Mouse (Mus musculus) erythroblast, embryonic 14.5 days (primary cell): ENCODE measurements around the gene Pcdh8. TPM values are rescaled to one million over a fixed set of nuclear protein-coding genes. Genes with fewer than 3 reads are reported as not detected.

Source experiments
- H3K27me3 ChIP-seq: 2 replicates; pipeline ENCODE4 v1.6.1; 2012; ENCODE audit warnings: inconsistent platforms; ENCODE audit not compliant: control insufficient read depth
- H3K36me3 ChIP-seq: 2 replicates; pipeline ENCODE4 v1.6.1; 2012; ENCODE audit warnings: mild to moderate bottlenecking, inconsistent platforms; ENCODE audit not compliant: control insufficient read depth
- H3K4me1 ChIP-seq: 2 replicates; pipeline ENCODE4 v1.6.1; 2012; ENCODE audit warnings: inconsistent platforms; ENCODE audit not compliant: control insufficient read depth
- H3K4me3 ChIP-seq: replicated peaks from 2 replicates; pipeline ENCODE3; 2012; ENCODE audit warnings: moderate library complexity, mild to moderate bottlenecking, inconsistent platforms
- H3K9me3 ChIP-seq: 2 replicates; pipeline ENCODE4 v1.6.1; 2012; ENCODE audit warnings: low read length, inconsistent platforms, mixed read lengths; ENCODE audit not compliant: control insufficient read depth
- GATA1 ChIP-seq: IDR thresholded peaks from 2 replicates; pipeline ENCODE4 v1.6.1; 2012; ENCODE audit warnings: low read length, inconsistent platforms, mixed read lengths
- TAL1 ChIP-seq: IDR thresholded peaks from 3 replicates; pipeline ENCODE4 v1.6.1; 2012; ENCODE audit warnings: low read length, inconsistent platforms, mixed read lengths
- polyA plus RNA-seq: library from polyadenylated mRNA; stranded (reverse); fragments of >175 nt; gene quantifications from 2 replicates; pipeline ENCODE4 v1.2.3, GENCODE M21; 2012

Pcdh8 gene
- polyA plus RNA-seq, 1 experiment: not detected

GRCm38 (mm10) chr14:79765196-79765765 lies 5.8 kb downstream of the Pcdh8 start:
- H3K27me3 ChIP-seq: peaks cover 33% of the 10 kb centered on the region
- no peak for TF ChIP-seq GATA1
- no peak for TF ChIP-seq TAL1
- peaks cover 16% of the 10 kb centered on the region for H3K9me3 ChIP-seq

GRCm38 (mm10) chr14:79754601-79755222 lies 16.4 kb downstream of the Pcdh8 start:
- Histone ChIP-seq H3K4me1 (no peaks in the 10 kb centered on the region), H3K9me3 (no peaks in the 10 kb centered on the region), H3K4me3 (no peak overlapping the region), H3K36me3 (no peaks in the 10 kb centered on the region), H3K27me3 (no peaks in the 10 kb centered on the region)
- TF ChIP-seq TAL1 (no peak), GATA1 (no peak)

More at GRCm38 (mm10) chr14:79765196-79765765, 5.8 kb downstream of the Pcdh8 start:
- Histone ChIP-seq H3K4me1 (no peaks in the 10 kb centered on the region; the same call in 1 of the 2 replicates), H3K36me3 (no peaks in the 10 kb centered on the region), H3K4me3 (no peak overlapping the region)

GRCm38 (mm10) chr14:79754157-79754556 lies 17.0 kb downstream of the Pcdh8 start:
- Histone ChIP-seq H3K27me3 (no peaks in the 10 kb centered on the region), H3K4me1 (no peaks in the 10 kb centered on the region), H3K36me3 (no peaks in the 10 kb centered on the region), H3K4me3 (no peak overlapping the region), H3K9me3 (no peaks in the 10 kb centered on the region)
- TF ChIP-seq TAL1 (no peak), GATA1 (no peak)

GRCm38 (mm10) chr14:79753733-79754132 lies 17.4 kb downstream of the Pcdh8 start:
- TF ChIP-seq TAL1 (no peak), GATA1 (no peak)
- no peaks in the 10 kb centered on the region for H3K9me3 ChIP-seq
- no peaks in the 10 kb centered on the region for H3K27me3 ChIP-seq
- no peaks in the 10 kb centered on the region for H3K36me3 ChIP-seq
- H3K4me3 ChIP-seq: no peak overlapping the region
- no peaks in the 10 kb centered on the region for H3K4me1 ChIP-seq

GRCm38 (mm10) chr14:79740515-79740914 lies 30.6 kb downstream of the Pcdh8 start:
- TF ChIP-seq TAL1 (no peak), GATA1 (no peak)
- Histone ChIP-seq H3K4me3 (no peak overlapping the region), H3K4me1 (no peaks in the 10 kb centered on the region), H3K27me3 (no peaks in the 10 kb centered on the region), H3K36me3 (no peaks in the 10 kb centered on the region), H3K9me3 (no peaks in the 10 kb centered on the region; the same call in 1 of the 2 replicates)

- H3K36me3 ChIP-seq: no peaks in the 10 kb centered on the region
- no peak for TF ChIP-seq TAL1
- TF ChIP-seq GATA1: no peak
- no peaks in the 10 kb centered on the region for H3K4me1 ChIP-seq
- H3K4me3 ChIP-seq: no peak overlapping the region
- peaks cover 4% of the 10 kb centered on the region; the same call in 1 of the 2 replicates for H3K9me3 ChIP-seq
- H3K27me3 ChIP-seq: no peaks in the 10 kb centered on the region
These were observed 32.7 kb downstream of the Pcdh8 start for GRCm38 (mm10) chr14:79738441-79738840.

GRCm38 (mm10) chr14:79737642-79738379 lies 33.3 kb downstream of the Pcdh8 start:
- TF ChIP-seq TAL1 (no peak), GATA1 (no peak)
- H3K4me3 ChIP-seq: no peak overlapping the region

GRCm38 (mm10) chr14:79736781-79737180 lies 34.3 kb downstream of the Pcdh8 start:
- Histone ChIP-seq H3K4me1 (no peaks in the 10 kb centered on the region), H3K9me3 (peaks cover 4% of the 10 kb centered on the region; the same call in 1 of the 2 replicates), H3K27me3 (no peaks in the 10 kb centered on the region), H3K36me3 (no peaks in the 10 kb centered on the region), H3K4me3 (no peak overlapping the region)
- TF ChIP-seq GATA1 (no peak), TAL1 (no peak)

More at GRCm38 (mm10) chr14:79737642-79738379, 33.3 kb downstream of the Pcdh8 start:
- no peaks in the 10 kb centered on the region for H3K36me3 ChIP-seq
- peaks cover 4% of the 10 kb centered on the region; the same call in 1 of the 2 replicates for H3K9me3 ChIP-seq
- H3K4me1 ChIP-seq: no peaks in the 10 kb centered on the region
- H3K27me3 ChIP-seq: no peaks in the 10 kb centered on the region

GRCm38 (mm10) chr14:79733501-79733900 lies 37.6 kb downstream of the Pcdh8 start:
- H3K9me3 ChIP-seq: 0 out of 2 replicates have a peak, but pooled peaks cover 4% of the 10 kb centered on the region
- H3K4me1 ChIP-seq: no peaks in the 10 kb centered on the region
- H3K36me3 ChIP-seq: no peaks in the 10 kb centered on the region
- TF ChIP-seq GATA1 (no peak), TAL1 (no peak)
- H3K4me3 ChIP-seq: no peak overlapping the region
- no peaks in the 10 kb centered on the region for H3K27me3 ChIP-seq
